Mouse (Mus musculus): ENCODE data around the gene Sult2b1. TPM values are rescaled to one million over a fixed set of nuclear protein-coding genes. Genes with fewer than 3 reads are reported as not detected.

Sult2b1 gene
- polyA plus RNA-seq, 1 experiment from 2014 or later = 1.5 TPM

- H3K9ac ChIP-seq (ENCODE audit: low read length) = peak overlapping the region; percentile 54
- DNase-seq (ENCODE audit: low spot score, missing footprints) (peak; percentile 98), ATAC-seq (ENCODE audit: low FRiP score) (peak; percentile 49)
- no peaks in the 10 kb centered on the region for H3K9me3 ChIP-seq (ENCODE audit: control insufficient read depth, low read length)
- peak overlapping the region; percentile 52 for H3K4me3 ChIP-seq (ENCODE audit: low read depth, low read length)
- peak overlapping the region; percentile 98 for H3K4me2 ChIP-seq
- peaks cover 12% of the 10 kb centered on the region for H3K27me3 ChIP-seq (ENCODE audit: control insufficient read depth, insufficient read depth, low read length)
- H3K36me3 ChIP-seq (ENCODE audit: control insufficient read depth, insufficient read depth, low read length) = no peaks in the 10 kb centered on the region
- H3K4me1 ChIP-seq (ENCODE audit: control insufficient read depth, insufficient read depth, low read length) = peaks cover 63% of the 10 kb centered on the region
- peak overlapping the region; percentile 73 for H3K27ac ChIP-seq (ENCODE audit: low read depth, low read length)
- WGBS = under 1% methylated on average over 13 of the region's 13 CpGs
Measured at GRCm38 (mm10) chr7:45704046-45704559, 80.4 kb downstream of the Sult2b1 start.

DNA sequence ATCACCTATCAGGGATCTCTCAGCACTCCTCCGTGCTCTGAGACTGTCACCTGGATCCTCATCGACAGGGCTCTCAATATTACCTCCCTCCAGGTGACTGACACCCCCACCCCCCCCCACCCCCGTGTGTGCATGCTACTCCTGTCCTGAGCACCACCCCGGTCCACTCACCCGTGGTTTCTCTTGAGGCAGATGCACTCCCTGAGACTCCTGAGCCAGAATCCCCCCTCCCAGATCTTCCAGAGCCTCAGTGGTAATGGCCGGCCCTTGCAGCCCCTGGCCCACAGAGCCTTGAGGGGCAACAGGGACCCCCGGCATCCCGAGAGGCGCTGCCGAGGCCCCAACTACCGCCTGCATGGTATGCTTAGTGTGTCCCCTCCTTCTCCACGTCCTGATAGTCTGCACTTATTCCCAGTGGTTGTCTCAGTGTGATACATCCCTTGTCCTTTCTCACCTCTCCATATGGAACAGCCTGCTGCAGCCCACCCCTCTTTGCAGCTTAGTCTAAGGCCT is 80.9 kb downstream of the Sult2b1 start:
- 46% methylated on average over 12 of the region's 12 CpGs for WGBS
- H3K4me2 ChIP-seq = peak overlapping the region; percentile 98
- peaks cover 18% of the 10 kb centered on the region for H3K27me3 ChIP-seq (ENCODE audit: control insufficient read depth, insufficient read depth, low read length)
- peaks cover 58% of the 10 kb centered on the region for H3K4me1 ChIP-seq (ENCODE audit: control insufficient read depth, insufficient read depth, low read length)
- peak overlapping the region; percentile 73 for H3K27ac ChIP-seq (ENCODE audit: low read depth, low read length)
- ATAC-seq (ENCODE audit: low FRiP score) (no peak), DNase-seq (ENCODE audit: low spot score, missing footprints) (no peak)
- H3K36me3 ChIP-seq (ENCODE audit: control insufficient read depth, insufficient read depth, low read length) = no peaks in the 10 kb centered on the region
- peak overlapping the region; percentile 54 for H3K9ac ChIP-seq (ENCODE audit: low read length)
- H3K4me3 ChIP-seq (ENCODE audit: low read depth, low read length) = peak overlapping the region; percentile 52
- H3K9me3 ChIP-seq (ENCODE audit: control insufficient read depth, low read length) = no peaks in the 10 kb centered on the region

DNA sequence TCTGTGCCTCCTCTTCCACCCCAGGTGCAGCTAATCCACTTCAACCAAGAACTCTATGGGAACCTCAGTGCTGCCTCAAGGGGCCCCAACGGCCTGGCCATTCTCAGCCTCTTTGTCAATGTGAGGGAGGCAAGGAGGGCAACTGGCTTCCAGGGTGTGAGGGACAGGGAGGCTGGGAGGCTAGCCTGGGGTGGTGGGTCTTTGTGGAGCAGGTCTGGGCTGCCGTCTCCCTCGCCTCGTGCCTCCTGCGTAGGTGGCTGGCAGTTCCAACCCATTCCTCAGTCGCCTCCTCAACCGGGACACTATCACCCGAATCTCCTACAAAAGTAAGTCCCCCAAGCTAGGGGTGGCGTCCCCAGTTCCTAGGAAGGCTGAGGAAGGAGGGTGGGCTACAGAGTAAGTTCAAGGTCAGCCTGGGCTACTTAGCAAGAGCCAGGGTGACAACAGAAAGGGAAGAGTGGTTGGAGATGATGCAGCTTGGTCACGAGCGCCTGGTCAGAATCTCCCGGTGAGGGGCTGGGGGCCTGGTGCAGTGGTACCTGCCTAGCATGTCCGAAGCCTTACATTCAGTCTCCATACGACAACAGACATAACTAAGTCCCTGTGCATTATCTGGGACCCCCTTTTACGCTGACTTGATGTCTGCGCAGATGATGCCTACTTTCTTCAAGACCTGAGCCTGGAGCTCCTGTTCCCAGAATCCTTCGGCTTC is 81.5 kb downstream of the Sult2b1 start:
- no peaks in the 10 kb centered on the region for H3K36me3 ChIP-seq (ENCODE audit: control insufficient read depth, insufficient read depth, low read length)
- peaks cover 52% of the 10 kb centered on the region for H3K4me1 ChIP-seq (ENCODE audit: control insufficient read depth, insufficient read depth, low read length)
- H3K9me3 ChIP-seq (ENCODE audit: control insufficient read depth, low read length) = no peaks in the 10 kb centered on the region
- H3K27me3 ChIP-seq (ENCODE audit: control insufficient read depth, insufficient read depth, low read length) = peaks cover 22% of the 10 kb centered on the region
- peak overlapping the region; percentile 98; the same call in 1 of the 2 replicates for H3K4me2 ChIP-seq
- 88% methylated on average over 17 of the region's 17 CpGs for WGBS
- no peak overlapping the region for H3K4me3 ChIP-seq (ENCODE audit: low read depth, low read length)
- DNase-seq (ENCODE audit: low spot score, missing footprints) (no peak), ATAC-seq (ENCODE audit: low FRiP score) (no peak)
- H3K9ac ChIP-seq (ENCODE audit: low read length) = no peak overlapping the region
- no peak overlapping the region for H3K27ac ChIP-seq (ENCODE audit: low read depth, low read length)

GRCm38 (mm10) chr7:45702316-45702715 is 82.2 kb downstream of the Sult2b1 start:
- 96% methylated on average over 11 of the region's 11 CpGs for WGBS

DNA sequence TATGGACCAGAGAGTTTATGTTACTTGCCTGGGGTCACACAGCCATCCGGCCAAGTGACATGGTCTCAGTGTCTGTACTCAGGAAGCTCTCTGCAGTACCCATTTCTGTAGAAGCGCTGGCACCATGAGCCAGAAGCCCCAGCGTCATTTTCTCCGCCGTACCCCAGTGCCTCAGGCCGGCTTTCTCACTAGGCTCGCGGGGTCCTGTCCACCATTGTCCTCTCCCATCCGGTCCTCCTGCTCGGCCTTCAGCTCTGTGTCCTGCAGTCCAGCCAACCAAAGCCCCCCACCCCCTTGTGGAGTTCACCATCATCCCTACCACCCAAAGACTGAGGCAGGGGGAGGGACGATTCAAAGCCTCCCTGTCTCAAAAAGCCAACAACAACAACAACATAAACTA is 82.9 kb downstream of the Sult2b1 start:
- Histone ChIP-seq H3K4me1 (ENCODE audit: control insufficient read depth, insufficient read depth, low read length) (peaks cover 38% of the 10 kb centered on the region), H3K9me3 (ENCODE audit: control insufficient read depth, low read length) (no peaks in the 10 kb centered on the region), H3K36me3 (ENCODE audit: control insufficient read depth, insufficient read depth, low read length) (no peaks in the 10 kb centered on the region), H3K27ac (ENCODE audit: low read depth, low read length) (no peak overlapping the region), H3K4me2 (peak overlapping the region; percentile 0; the same call in 1 of the 2 replicates), H3K4me3 (ENCODE audit: low read depth, low read length) (peak overlapping the region; percentile 7; the same call in 1 of the 2 replicates), H3K9ac (ENCODE audit: low read length) (no peak overlapping the region), H3K27me3 (ENCODE audit: control insufficient read depth, insufficient read depth, low read length) (peaks cover 22% of the 10 kb centered on the region)
- DNase-seq (ENCODE audit: low spot score, missing footprints) (no peak), ATAC-seq (ENCODE audit: low FRiP score) (no peak)
- WGBS = 88% methylated on average over 11 of the region's 11 CpGs

More at GRCm38 (mm10) chr7:45702316-45702715, 82.2 kb downstream of the Sult2b1 start:
- H3K4me2 ChIP-seq = no peak overlapping the region
- H3K4me3 ChIP-seq (ENCODE audit: low read depth, low read length) = no peak overlapping the region
- H3K9me3 ChIP-seq (ENCODE audit: control insufficient read depth, low read length) = no peaks in the 10 kb centered on the region
- H3K36me3 ChIP-seq (ENCODE audit: control insufficient read depth, insufficient read depth, low read length) = no peaks in the 10 kb centered on the region
- DNase-seq (ENCODE audit: low spot score, missing footprints) (no peak), ATAC-seq (ENCODE audit: low FRiP score) (no peak)
- no peak overlapping the region for H3K27ac ChIP-seq (ENCODE audit: low read depth, low read length)
- no peak overlapping the region for H3K9ac ChIP-seq (ENCODE audit: low read length)
- peaks cover 22% of the 10 kb centered on the region for H3K27me3 ChIP-seq (ENCODE audit: control insufficient read depth, insufficient read depth, low read length)
- peaks cover 45% of the 10 kb centered on the region for H3K4me1 ChIP-seq (ENCODE audit: control insufficient read depth, insufficient read depth, low read length)

- peak overlapping the region; percentile 42; the same call in 1 of the 2 replicates for H3K27ac ChIP-seq (ENCODE audit: low read depth, low read length)
- DNase-seq (ENCODE audit: low spot score, missing footprints) (no peak), ATAC-seq (ENCODE audit: low FRiP score) (no peak)
- peaks cover 22% of the 10 kb centered on the region for H3K27me3 ChIP-seq (ENCODE audit: control insufficient read depth, insufficient read depth, low read length)
- peaks cover 33% of the 10 kb centered on the region for H3K4me1 ChIP-seq (ENCODE audit: control insufficient read depth, insufficient read depth, low read length)
- peak overlapping the region; percentile 7; the same call in 1 of the 2 replicates for H3K4me3 ChIP-seq (ENCODE audit: low read depth, low read length)
- peak overlapping the region; percentile 45 for H3K9ac ChIP-seq (ENCODE audit: low read length)
- no peaks in the 10 kb centered on the region for H3K9me3 ChIP-seq (ENCODE audit: control insufficient read depth, low read length)
- H3K4me2 ChIP-seq = peak overlapping the region; percentile 82
- no peaks in the 10 kb centered on the region for H3K36me3 ChIP-seq (ENCODE audit: control insufficient read depth, insufficient read depth, low read length)
- WGBS = 27% methylated on average over 11 of the region's 11 CpGs
Measured at GRCm38 (mm10) chr7:45701072-45701471, 83.4 kb downstream of the Sult2b1 start.

GRCm38 (mm10) chr7:45700301-45701015 is 84.0 kb downstream of the Sult2b1 start:
- Histone ChIP-seq H3K27ac (ENCODE audit: low read depth, low read length) (no peak overlapping the region; the same call in 1 of the 2 replicates), H3K36me3 (ENCODE audit: control insufficient read depth, insufficient read depth, low read length) (no peaks in the 10 kb centered on the region), H3K4me1 (ENCODE audit: control insufficient read depth, insufficient read depth, low read length) (peaks cover 27% of the 10 kb centered on the region), H3K27me3 (ENCODE audit: control insufficient read depth, insufficient read depth, low read length) (peaks cover 22% of the 10 kb centered on the region), H3K9me3 (ENCODE audit: control insufficient read depth, low read length) (no peaks in the 10 kb centered on the region), H3K9ac (ENCODE audit: low read length) (peak overlapping the region; percentile 67), H3K4me2 (peak overlapping the region; percentile 82), H3K4me3 (ENCODE audit: low read depth, low read length) (peak overlapping the region; percentile 37)
- WGBS = 1% methylated on average over 20 of the region's 20 CpGs
- DNase-seq (ENCODE audit: low spot score, missing footprints) (peak; percentile 97), ATAC-seq (ENCODE audit: low FRiP score) (peak; percentile 34)

GRCm38 (mm10) chr7:45699523-45700141 is 84.8 kb downstream of the Sult2b1 start, which contains the start of gene Car11:
Gene Car11 (plus strand): TSS chr7:45699843.
- H3K36me3 ChIP-seq (ENCODE audit: control insufficient read depth, insufficient read depth, low read length) = no peaks in the 10 kb centered on the region
- DNase-seq (ENCODE audit: low spot score, missing footprints) (peak; percentile 92), ATAC-seq (ENCODE audit: low FRiP score) (no peak)
- WGBS = 1% methylated on average over 36 of the region's 36 CpGs
- H3K27me3 ChIP-seq (ENCODE audit: control insufficient read depth, insufficient read depth, low read length) = peaks cover 22% of the 10 kb centered on the region
- peak within 1 kb of the TSS; percentile 37 for H3K4me3 ChIP-seq (ENCODE audit: low read depth, low read length)
- peaks cover 26% of the 10 kb centered on the region for H3K4me1 ChIP-seq (ENCODE audit: control insufficient read depth, insufficient read depth, low read length)
- peak within 1 kb of the TSS; percentile 82 for H3K4me2 ChIP-seq
- H3K9me3 ChIP-seq (ENCODE audit: control insufficient read depth, low read length) = no peaks in the 10 kb centered on the region
- peak within 1 kb of the TSS; percentile 67 for H3K9ac ChIP-seq (ENCODE audit: low read length)
- no peak within 1 kb of the TSS; the same call in 1 of the 2 replicates for H3K27ac ChIP-seq (ENCODE audit: low read depth, low read length)
